Mouse (Mus musculus) gastrocnemius, postnatal 4 days (tissue): ENCODE data around the gene Hist2h2aa1. TPM values are rescaled to one million over a fixed set of nuclear protein-coding genes. Genes with fewer than 3 reads are reported as not detected.
"Not testable (repeated sequence)": the region's sequence is repeated elsewhere in the genome, so short reads cannot be mapped to it uniquely, and the experiment has no call there.

Source experiments
- DNase-seq, 2 experiments: peaks; one replicate each; pipeline ENCODE4 v3.0.0; 2021 to 2022; ENCODE audit warnings: low spot score in 2 of 2, mixed read lengths in 2 of 2
- long read RNA-seq, 2 experiments: library from polyadenylated mRNA; stranded (forward); transcript quantifications; one replicate each; pipeline ENCODE4 v2.0.0; 2021
- total RNA-seq, 2 experiments: library from RNA; stranded (reverse); gene quantifications; 2 replicates each; pipeline ENCODE4 v1.2.3; 2021

The Hist2h2aa1 gene
- 10 to 100 TPM; 12.3 to 14.6 TPM for total RNA-seq
- long read RNA-seq, experiment 1, transcript Hist2h2aa1-201 (1 exons, 586 nt), result major isoform, 22 of 22 reads
- long read RNA-seq, experiment 1, partial matches to known transcripts, result 0 of 22 reads
- long read RNA-seq, experiment 1, other reads (novel, unspliced or antisense), result 0 of 22 reads
- long read RNA-seq, experiment 2, transcript Hist2h2aa1-201 (1 exons, 586 nt), result major isoform, 12 of 12 reads
- long read RNA-seq, experiment 2, partial matches to known transcripts, result 0 of 12 reads
- long read RNA-seq, experiment 2, other reads (novel, unspliced or antisense), result 0 of 12 reads

DNA sequence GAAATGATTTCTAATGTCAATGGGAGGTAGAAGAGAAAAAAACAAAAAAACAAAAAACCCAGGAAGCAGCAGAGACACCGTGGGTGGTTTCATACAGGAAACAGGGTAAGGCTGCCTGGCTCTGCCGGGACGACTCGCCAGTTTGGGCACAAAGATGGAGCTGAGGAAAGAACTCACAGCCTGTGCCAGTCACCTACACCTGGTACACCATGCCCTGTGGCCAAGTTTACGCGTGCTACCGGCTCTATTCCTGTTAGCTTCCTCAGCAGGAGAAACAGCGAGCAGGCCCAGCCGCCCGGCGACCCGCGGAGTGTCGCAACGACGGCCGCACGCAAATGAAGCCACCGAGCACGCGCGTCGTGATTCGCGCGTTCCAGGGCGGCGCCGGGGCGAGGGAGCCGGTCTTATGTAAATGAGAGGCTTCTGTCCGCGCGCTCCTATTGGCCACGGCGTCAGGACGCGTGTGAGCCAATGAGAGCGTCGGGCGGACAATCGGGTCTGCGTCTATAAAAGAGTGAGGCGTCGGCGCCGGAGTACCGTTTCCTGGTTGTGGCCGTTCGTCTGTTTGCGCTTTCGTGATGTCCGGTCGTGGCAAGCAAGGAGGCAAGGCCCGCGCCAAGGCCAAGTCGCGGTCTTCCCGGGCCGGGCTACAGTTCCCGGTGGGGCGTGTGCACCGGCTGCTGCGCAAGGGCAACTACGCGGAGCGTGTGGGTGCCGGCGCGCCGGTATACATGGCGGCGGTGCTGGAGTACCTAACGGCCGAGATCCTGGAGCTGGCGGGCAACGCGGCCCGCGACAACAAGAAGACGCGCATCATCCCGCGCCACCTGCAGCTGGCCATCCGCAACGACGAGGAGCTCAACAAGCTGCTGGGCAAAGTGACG is at the start of gene Hist2h2aa1:
Gene Hist2h2aa1, plus strand, starts transcription at position 495 of the 884 bp plus-strand sequence.
- peak; percentile 65 to 81 for DNase-seq

DNA sequence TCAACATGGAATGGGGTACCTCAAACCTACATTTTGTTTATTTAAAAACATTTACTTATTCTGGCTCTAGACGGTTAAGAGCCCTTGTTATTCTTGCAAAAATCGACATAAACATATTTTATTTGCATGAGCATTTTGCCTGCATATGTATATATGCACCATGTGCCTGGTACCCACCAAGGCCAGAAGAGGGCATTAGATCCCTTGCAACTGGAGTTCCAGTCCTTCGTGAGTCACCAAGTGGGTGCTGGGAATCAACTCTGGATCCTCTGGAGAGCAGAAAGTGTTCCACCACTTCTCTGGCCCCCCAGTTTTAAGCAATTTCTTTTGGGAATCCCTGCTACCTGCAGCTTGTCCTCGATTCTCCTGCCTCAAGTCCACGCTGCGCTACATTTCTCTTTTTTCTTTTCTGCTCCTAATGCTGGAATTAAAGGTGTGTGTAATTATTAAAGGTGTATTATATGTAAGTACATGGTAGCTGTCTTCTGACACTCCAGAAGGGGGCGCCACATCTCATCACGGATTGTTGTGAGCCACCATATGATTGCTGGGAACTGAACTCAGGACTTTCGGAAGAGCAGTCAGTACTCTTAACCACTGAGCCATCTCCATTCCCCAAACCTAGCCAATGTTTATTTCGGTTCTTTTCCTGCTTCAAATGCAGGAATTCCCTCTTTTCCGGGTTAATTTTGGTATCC is 49.5 kb upstream of the Hist2h2aa1 start:
- DNase-seq, result no peak

DNA sequence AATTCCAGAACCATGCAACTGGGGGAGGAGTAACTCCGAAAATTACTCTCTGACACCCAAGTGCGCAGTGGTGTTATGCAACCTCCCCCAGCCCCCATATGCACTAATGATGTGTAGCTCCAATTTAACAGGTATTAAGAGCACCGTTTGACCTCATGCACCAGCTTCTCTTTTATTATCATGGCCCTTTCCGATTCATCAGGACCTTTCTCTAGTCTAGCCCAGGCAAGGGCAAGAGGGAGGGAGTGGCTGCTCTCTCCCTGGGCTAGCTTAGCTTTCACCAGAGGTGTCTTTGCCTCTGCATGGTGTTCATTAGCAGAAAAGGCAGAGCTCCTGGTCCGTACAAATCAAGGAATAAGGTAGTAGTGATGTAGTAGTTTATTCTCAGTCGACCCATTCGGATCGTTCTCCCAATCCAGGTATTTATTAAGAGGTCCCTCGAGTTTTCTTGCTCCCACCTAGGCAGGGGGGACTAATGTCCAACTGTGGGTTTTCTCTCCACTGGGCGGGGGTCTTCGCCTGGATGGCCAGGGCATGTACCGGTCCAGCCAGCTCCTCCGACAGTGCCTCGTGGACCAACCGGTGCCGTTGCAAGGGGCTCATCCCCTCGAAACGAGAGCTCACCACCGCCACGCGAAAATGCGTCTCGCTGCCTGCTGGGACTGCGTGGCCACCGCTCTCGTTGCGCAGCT is 48.7 kb upstream of the Hist2h2aa1 start:
- no peak for DNase-seq

DNA sequence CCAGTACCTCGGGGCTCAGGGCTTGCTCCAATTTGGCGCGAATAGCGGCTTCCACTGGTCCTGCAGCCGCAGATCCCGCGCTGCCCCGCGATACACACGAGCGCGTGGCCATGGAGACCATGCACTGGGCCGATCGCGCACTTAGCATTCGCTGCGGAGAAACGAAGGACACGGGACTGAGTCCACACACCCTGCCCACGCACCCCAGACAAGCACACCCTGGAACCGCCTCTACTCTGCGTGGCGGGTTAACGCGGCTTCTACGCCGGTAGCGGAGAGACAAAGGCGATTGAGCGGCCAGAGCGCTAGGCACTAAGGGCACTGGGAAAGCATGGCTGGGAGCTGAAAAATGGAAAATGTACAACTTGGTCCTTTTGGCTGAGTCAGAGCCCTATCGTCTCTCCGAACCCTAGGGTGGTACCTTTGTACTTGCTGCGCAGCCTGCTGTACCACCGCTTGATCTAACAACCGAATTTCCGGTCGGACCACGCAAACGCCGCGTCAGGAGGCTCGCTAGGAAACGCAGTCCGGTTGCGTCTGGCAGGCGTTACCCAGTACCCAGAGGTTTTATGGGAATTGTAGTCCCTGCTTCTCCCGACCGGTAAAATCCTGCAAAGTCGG is 48.1 kb upstream of the Hist2h2aa1 start:
- DNase-seq, result peak in 1 of 2 experiments; percentile 84

DNA sequence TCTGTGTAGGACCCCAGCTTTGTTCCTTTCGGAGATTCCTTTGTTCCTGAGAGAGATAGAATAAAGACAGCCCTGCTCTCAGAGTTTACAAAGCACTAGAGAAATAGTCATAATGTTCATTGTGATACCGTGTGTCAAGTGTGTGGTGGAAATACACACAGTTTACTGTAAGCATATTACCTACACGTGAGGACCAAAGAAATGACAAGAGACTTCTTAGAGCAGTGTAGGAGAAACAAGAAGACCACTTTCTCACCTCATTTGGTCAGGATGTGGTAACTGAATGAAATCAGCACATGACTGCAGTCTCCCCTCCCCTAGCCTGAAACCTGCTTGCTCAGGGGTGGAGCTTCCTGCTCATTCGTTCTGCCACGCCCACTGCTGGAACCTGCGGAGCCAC is 47.1 kb upstream of the Hist2h2aa1 start:
- DNase-seq, result no peak

DNA sequence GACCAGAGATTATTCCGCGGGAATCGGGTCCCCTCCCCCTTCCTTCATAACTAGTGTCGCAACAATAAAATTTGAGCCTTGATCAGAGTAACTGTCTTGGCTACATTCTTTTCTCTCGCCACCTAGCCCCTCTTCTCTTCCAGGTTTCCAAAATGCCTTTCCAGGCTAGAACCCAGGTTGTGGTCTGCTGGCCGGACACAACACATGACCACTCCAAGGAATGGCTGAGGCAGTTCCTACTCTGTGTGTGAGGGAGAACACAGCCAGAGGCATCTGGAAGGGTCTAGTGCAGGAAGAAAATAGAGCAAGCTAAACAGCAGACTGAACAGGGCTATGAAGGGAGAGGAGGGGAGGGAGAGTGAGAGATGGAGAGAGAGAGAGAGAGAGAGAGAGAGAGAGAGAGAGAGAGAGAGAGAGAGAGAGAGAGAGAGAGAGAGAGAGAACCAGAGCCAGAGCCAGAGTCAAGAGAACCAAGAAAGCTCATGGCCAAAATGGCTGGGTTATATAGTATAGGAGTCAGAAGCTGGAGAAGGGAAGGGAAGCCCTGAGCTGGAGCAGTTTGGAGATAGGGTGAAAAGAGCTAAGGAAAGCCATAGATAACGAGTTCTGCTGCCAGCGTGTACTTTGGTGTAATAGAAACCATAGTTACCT is 46.6 kb upstream of the Hist2h2aa1 start:
- not testable (repeated sequence) for DNase-seq

DNA sequence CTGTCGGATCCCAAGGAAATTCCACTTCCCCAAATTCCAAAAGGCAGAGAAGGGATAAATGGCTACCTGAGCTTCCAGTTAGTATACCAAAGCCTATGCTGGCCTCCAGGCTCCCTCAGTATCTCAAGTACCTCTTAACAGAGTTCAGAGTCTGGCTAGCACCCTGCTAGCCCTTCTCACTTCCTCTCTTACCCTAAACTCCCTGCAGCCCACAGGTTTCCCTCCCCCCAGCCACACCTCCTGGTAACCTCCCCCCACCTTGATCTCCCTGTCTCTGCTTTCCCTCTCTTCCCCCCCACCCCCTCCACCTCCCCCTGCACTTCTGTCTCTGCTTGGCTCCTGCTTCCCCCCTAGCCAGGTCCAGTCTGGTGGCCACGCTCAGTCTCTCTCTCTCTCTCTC is 45.6 kb upstream of the Hist2h2aa1 start:
- DNase-seq, result no peak

DNA sequence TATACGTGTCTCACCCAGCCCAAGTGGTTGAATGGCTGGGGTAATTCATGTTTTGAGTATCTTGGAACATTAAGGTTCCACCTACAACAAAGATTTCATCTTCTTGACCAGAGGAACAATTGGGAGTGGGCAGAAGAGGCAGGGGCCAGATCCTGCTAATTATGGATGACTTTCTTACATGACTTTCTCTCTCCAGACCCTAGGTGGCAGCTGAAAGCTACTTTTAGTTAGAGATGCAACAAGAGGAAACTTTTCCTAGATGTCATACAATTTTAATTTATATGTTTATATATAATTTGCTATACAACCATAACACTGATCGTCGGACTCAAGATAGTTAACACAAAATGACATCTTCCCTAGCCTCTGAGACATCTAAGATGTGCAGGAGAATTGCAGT is 37.5 kb upstream of the Hist2h2aa1 start:
- DNase-seq, result no peak

DNA sequence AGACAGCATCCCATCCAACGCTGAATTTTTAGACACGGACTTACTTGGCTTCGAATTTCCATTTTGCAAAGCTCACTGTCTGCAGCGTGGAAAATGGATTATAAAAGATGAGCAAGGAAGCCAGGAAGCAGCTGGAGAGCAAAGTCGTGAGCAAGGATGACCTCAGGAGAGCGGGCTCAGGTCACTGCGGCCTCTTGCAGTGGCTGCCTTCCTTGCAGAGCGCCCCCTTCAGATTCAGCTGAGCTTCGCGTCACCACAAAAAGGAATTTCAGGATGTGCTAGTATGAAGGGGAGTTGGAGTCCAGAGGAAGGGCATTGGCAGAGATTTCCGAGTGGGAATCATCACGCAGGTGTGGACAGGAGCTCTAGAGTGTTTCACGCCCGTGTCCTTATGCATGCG is 36.1 kb upstream of the Hist2h2aa1 start:
- DNase-seq, result no peak

DNA sequence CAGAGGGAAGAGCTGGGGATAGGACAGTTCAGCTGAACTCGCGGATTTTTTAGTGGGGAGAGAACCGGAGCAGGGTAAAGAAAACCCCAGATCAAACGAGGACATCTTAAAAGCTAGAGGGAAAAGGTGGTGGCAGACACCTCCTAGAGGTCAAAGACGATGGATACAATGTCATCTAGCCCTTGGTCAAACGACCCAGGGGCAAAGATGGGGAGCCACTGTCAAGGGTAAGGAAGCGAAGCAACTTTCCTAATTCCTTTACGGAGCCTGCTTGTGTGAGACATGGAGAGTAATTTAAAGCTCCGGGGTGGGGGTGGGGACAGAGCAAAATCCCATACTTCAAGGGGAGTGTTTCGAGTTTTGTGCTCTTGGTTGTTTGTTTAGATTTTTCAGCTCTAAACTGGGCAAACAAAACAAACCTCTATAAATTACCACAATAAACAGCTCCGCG is 26.1 kb upstream of the Hist2h2aa1 start:
- no peak for DNase-seq

DNA sequence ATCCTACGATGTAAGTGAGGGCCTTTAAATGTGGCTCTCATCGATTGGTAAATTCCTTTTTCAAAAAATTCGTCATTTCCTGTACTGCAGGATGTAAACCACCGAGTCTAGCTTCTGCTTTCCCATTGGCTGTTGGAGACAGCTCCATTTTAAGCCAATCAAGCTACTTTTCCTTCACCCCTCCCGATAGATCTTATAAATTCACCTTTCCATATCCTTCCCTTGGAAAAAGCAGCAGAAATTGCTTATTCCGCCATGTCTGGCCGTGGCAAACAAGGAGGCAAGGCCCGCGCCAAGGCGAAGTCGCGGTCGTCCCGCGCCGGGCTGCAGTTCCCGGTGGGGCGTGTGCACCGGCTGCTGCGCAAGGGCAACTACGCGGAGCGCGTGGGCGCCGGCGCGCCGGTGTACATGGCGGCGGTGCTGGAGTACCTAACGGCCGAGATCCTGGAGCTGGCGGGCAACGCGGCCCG is 25.6 kb upstream of the Hist2h2aa1 start, which contains the start of the genes Bola1 and Hist2h2ab:
Gene Bola1, minus strand, starts transcription at position 49 of the 470 bp plus-strand sequence.
Gene Hist2h2ab, plus strand, starts transcription at position 205 of the 470 bp plus-strand sequence.
- DNase-seq, result peak; percentile 31 to 65

DNA sequence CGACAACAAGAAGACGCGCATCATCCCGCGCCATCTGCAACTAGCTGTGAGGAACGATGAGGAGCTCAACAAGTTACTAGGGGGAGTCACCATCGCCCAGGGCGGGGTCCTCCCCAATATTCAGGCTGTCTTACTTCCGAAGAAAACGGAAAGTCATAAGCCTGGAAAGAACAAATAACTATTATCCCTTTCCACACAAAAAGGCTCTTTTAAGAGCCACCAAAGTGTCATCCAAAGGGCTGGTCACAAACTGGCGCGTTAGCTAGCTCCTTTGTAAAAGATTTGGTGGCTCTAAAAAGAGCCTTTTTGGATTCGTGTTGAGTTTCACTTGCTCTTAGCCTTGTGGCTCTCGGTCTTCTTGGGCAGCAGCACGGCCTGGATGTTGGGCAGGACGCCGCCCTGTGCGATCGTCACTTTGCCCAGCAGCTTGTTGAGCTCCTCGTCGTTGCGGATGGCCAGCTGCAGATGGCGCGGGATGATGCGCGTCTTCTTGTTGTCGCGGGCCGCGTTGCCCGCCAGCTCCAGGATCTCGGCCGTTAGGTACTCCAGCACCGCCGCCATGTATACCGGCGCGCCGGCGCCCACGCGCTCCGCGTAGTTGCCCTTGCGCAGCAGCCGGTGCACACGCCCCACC is 25.0 kb upstream of the Hist2h2aa1 start:
- DNase-seq, result peak in 1 of 2 experiments; percentile 64

DNA sequence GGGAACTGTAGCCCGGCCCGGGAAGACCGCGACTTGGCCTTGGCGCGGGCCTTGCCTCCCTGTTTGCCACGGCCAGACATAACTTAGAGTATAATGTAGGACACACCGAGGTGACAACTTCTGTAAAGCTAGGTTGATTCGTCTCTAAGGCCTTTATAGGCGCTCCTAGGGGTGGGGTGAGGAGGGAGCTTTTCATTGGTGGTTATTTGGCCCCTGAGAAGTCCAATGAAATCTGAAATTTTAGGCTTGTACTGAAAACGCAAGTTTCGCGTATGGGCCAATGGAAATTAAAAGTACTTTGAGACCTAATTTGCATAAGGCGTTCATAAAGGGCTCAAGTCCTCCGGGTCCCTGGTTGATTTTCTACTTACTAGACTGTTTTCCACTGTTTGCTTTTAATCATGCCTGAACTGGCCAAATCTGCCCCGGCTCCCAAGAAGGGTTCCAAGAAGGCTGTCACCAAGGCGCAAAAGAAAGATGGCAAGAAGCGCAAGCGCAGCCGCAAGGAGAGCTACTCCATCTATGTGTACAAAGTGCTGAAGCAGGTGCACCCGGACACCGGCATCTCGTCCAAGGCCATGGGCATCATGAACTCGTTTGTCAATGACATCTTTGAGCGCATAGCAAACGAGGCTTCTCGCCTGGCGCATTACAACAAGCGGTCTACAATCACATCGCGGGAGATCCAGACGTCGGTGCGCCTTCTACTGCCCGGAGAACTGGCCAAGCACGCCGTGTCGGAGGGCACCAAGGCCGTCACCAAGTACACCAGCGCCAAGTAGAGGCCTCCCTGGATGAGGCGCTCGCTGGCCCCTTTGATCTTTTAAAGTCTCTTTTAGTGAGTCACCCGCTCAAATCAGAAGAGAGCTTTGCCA is 24.3 kb upstream of the Hist2h2aa1 start, which contains the start of the genes Hist2h2ac and Hist2h2be:
Gene Hist2h2ac, minus strand, starts transcription at position 116 of the 875 bp plus-strand sequence.
Gene Hist2h2be, plus strand, starts transcription at position 355 of the 875 bp plus-strand sequence.
- DNase-seq, result peak; percentile 32 to 50

DNA sequence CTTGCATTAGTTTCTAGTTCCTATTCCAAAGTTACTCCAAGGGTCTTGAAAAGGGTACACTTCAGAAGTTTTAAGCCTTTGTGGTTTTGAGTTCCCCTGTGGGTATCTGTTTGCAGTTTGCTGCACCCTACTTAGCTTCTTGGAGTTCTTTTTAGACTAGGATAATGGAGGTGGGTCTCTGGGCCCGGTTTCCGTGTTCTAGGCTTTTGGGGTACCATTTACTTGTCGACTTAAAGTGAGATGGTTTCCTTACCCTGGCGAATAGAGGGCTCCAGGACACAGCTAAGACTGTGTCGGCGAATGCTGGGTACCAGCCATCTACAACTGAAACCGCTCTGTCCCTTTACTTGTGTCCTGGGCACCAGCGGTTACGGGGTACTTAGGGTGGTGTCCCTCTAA is 23.7 kb upstream of the Hist2h2aa1 start:
- DNase-seq, result no peak

DNA sequence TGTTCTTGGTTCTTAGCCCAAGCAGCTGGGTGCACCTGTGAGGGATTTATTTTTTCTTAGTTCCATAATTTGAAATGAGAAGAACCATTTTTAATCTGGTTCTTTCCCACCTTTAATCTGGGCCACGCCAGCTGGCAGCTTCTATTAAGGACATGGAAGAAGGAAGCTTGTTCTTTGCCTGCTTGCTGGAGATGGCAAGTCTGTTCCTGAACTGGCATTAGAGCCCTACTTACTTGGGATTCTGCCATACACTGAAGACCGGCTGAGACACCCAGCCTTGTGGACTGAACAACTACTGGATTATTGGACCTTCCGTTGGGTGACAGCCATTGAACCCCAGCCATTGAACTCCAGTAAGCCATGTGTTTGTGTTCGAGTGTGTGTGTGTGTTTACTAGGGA is 22.5 kb upstream of the Hist2h2aa1 start:
- DNase-seq, result no peak

DNA sequence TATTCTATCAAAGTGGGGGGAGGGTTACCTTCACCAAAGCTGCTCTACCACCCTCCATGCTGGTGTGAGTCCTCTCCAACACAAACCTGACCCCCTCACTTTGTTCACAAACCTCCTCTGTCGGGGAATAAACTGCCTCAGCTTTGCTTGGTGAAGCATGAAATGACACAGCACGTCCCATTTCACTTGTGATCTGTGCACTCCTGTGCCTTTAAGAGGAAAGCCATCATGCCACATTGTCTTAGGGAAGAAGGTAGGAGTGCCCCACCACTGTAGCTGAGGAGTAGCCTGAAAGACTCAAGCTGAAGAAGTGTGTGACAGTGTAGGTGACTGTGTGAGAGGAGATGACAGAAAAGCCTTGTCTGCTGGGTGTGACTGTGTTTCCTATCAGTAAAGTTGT is 19.9 kb upstream of the Hist2h2aa1 start:
- no peak for DNase-seq

DNA sequence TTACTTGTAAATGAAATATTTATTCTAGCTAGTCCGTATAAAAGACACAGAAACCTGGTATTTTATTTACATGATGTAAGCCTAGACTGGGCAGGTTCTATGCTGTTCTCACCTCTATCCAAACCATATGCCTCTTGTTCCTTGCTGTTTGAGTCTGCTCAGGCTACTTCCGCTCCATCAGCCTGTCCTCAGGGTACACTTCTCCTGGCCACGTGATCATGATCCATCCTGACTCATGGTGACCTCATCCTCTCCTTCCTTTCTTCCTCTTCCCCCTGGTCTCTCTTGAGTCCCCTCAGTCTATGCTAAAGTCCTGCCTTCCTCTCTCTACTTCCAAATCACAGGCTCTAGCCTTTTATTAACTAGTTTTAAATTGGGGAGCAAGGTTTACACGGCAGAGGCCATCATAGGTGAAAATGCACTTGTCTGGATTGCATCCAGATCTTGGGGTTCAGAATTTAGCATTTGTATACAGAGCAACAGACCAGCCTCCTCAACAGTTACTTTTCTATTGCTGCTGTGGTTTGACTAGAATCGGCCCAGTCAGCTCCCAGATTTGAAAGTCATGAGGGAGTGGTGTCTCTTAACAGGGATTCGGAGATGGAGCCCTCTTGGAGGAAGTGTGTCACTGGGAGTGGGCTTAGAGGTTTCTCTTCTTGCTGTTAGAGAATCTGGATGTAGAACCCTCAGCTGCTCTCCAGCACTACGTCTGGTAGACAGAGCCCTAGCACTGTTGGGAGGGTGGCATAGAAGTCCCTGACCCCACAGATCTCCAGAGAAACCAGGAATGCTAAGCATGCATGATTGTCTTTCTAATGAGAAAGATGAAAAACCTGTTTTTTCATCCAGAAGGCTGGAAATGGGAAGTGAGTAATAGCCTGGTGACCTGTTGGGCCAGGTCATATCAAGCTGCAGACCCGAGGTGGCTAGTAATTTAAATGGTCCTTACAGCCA is 18.3 kb upstream of the Hist2h2aa1 start:
- no peak for DNase-seq
